In the genomic region with DNA sequence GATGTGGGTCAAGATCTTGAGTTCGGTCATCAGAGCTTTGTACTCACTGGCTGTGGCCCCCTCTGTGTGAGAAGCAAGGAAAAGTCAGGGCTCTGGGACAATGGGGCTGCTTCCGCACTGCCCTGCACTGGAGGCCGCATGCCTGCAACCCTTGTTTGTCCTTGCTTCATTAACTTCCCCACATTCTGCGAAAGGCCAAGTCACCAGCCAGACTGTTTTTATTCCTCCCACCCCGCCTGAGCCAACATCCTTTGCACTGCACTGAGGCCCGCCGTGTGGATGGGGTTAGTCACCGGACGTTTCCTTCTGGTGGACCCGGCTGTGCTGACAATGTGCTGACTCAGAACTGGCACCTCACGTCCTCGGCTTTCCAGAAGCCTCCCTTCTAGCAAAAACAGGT, we compare ENCODE assay signal across 9 mouse cellular contexts.
DNase-seq lines count a peak whose midpoint lies in the region; ATAC-seq and TF ChIP-seq lines count a peak whose summit lies in the region.
"Had no signal": no experiment of that assay in that cellular context is flagged by ENCODE, and none has a peak within 500 bp of the region (broad histone marks: within the 10 kb centered on the region; RNA-seq: fewer than 3 reads in every experiment).

No protein-coding gene starts in this region.

- peak; percentile 77 for ATAC-seq in stomach, embryonic 15.5 days (ENCODE audit: insufficient read depth, low FRiP score, low read depth)
- ATAC-seq in forebrain, embryonic 16.5 days: no peak

- peak overlapping the region; percentile 39 for H3K27ac ChIP-seq in embryonic fibroblast, embryonic 13.5 days (ENCODE audit: insufficient read depth, low read length)
- peak overlapping the region; percentile 57; the same call in 1 of the 2 replicates for H3K27ac ChIP-seq in stomach, embryonic 15.5 days
- no peak overlapping the region for H3K27ac ChIP-seq in forebrain, embryonic 16.5 days (ENCODE audit: low read length)
- H3K27ac ChIP-seq: neural tube, embryonic 13.5 days had no signal

- no peak overlapping the region for H3K9ac ChIP-seq in stomach, embryonic 15.5 days
- H3K9ac ChIP-seq in forebrain, embryonic 16.5 days (replicated peaks; ENCODE audit: low read depth, low read length): no peak overlapping the region
- H3K9ac ChIP-seq: neural tube, embryonic 13.5 days had no signal

- no peak overlapping the region for H3K4me2 ChIP-seq in stomach, embryonic 15.5 days
- no peak overlapping the region for H3K4me2 ChIP-seq in forebrain, embryonic 16.5 days (ENCODE audit: low read length)
- H3K4me2 ChIP-seq: neural tube, embryonic 13.5 days had no signal

- H3K36me3 ChIP-seq in stomach, embryonic 15.5 days: no peaks in the 10 kb centered on the region
- no peaks in the 10 kb centered on the region for H3K36me3 ChIP-seq in forebrain, embryonic 16.5 days (ENCODE audit: control insufficient read depth, insufficient read depth)
- H3K36me3 ChIP-seq: neural tube, embryonic 13.5 days had no signal

- no peak for TF ChIP-seq CTCF in embryonic fibroblast, embryonic 13.5 days (IDR thresholded peaks at IDR 0.05; ENCODE audit: borderline replicate concordance, insufficient read depth, low read length)

- TF ChIP-seq POLR2A in embryonic fibroblast, embryonic 13.5 days (IDR thresholded peaks at IDR 0.05; ENCODE audit: low read depth, low read length): peak; percentile 21; the same call in 1 of the 2 replicates

- no peaks in the 10 kb centered on the region for H3K27me3 ChIP-seq in stomach, embryonic 15.5 days (replicated peaks)
- H3K27me3 ChIP-seq in forebrain, embryonic 16.5 days (replicated peaks; ENCODE audit: control insufficient read depth, insufficient read depth, low read length): no peaks in the 10 kb centered on the region
- H3K27me3 ChIP-seq: neural tube, embryonic 13.5 days had no signal

- WGBS in stomach, embryonic 15.5 days: 51% methylated on average over 12 of the region's 12 CpGs
- 70% methylated on average over 12 of the region's 12 CpGs for WGBS in forebrain, embryonic 16.5 days

- no peaks in the 10 kb centered on the region; the same call in 1 of the 2 replicates for H3K4me1 ChIP-seq in embryonic fibroblast, embryonic 13.5 days (ENCODE audit: control insufficient read depth, insufficient read depth, low read length)
- no peaks in the 10 kb centered on the region for H3K4me1 ChIP-seq in stomach, embryonic 15.5 days
- H3K4me1 ChIP-seq in forebrain, embryonic 16.5 days (replicated peaks; ENCODE audit: control insufficient read depth, insufficient read depth, low read length): no peaks in the 10 kb centered on the region
- H3K4me1 ChIP-seq: neural tube, embryonic 13.5 days had no signal

- no peak overlapping the region for H3K4me3 ChIP-seq in embryonic fibroblast, embryonic 13.5 days (ENCODE audit: insufficient read depth, low read length)
- no peak overlapping the region for H3K4me3 ChIP-seq in stomach, embryonic 15.5 days (replicated peaks)
- H3K4me3 ChIP-seq in forebrain, embryonic 16.5 days (replicated peaks; ENCODE audit: low read length): no peak overlapping the region
- H3K4me3 ChIP-seq: neural tube, embryonic 13.5 days had no signal

- DNase-seq in cerebellum, adult 18-20 months: peak; percentile 18 to 21
- DNase-seq in cerebellum, postnatal 4 days (ENCODE audit: low spot score in 2 of 2): no peak
- peak; percentile 94 for DNase-seq in 416B (ENCODE audit: low read depth)
- DNase-seq in kidney, postnatal 14 days: peak; percentile 64
- no peak for DNase-seq in ovary, postnatal 14 days (ENCODE audit: low spot score)

- H3K9me3 ChIP-seq in stomach, embryonic 15.5 days: no peaks in the 10 kb centered on the region
- no peaks in the 10 kb centered on the region for H3K9me3 ChIP-seq in forebrain, embryonic 16.5 days (ENCODE audit: control insufficient read depth, low read length)
- H3K9me3 ChIP-seq: neural tube, embryonic 13.5 days had no signal

Comparison
In these comparisons a context has a peak if more than half of its experiments do, and no peak if none do; other contexts are left out.
1. DNase-seq: peak in cerebellum, adult 18-20 months (2 of 2), 416B (single experiment) and kidney, postnatal 14 days (single experiment); none in cerebellum, postnatal 4 days (0 of 2) and ovary, postnatal 14 days (single experiment).